Mouse (Mus musculus) MEL (cell line): ENCODE data around the gene Trdmt1.

Experiments used
- BHLHE40 ChIP-seq: IDR thresholded peaks from 2 replicates; pipeline ENCODE4 v1.6.1; 2012; ENCODE audit warnings: low read depth, mild to moderate bottlenecking, inconsistent platforms, low read length, improper control_type of control experiment, borderline replicate concordance
- CHD2 ChIP-seq: IDR thresholded peaks from 2 replicates; pipeline ENCODE4 v1.6.1; 2011; ENCODE audit warnings: low read length, improper control_type of control experiment
- CTCF ChIP-seq, 3 experiments: IDR thresholded peaks in 2 of 3; conservative IDR thresholded peaks in 1 of 3; 2 replicates each; pipeline ENCODE4 v1.5.1; 2011 to 2012; ENCODE audit warnings: low read length in 3 of 3, low read depth in 2 of 3, mild to moderate bottlenecking in 2 of 3, improper control_type of control experiment in 1 of 3, inconsistent platforms in 1 of 3, mixed read lengths in 1 of 3, moderate library complexity in 1 of 3; ENCODE audit not compliant: control insufficient read depth in 1 of 3, insufficient read depth in 1 of 3, poor library complexity in 1 of 3, severe bottlenecking in 1 of 3
- E2F4 ChIP-seq: IDR thresholded peaks from 2 replicates; pipeline ENCODE4 v1.6.1; 2011; ENCODE audit warnings: low read depth, low read length, improper control_type of control experiment, borderline replicate concordance
- EP300 ChIP-seq, 2 experiments: IDR thresholded peaks; 2 replicates each; pipeline ENCODE4 v1.6.1; 2011; ENCODE audit warnings: improper control_type of control experiment in 2 of 2, low read length in 2 of 2, low read depth in 1 of 2, mild to moderate bottlenecking in 1 of 2
- MXI1 ChIP-seq: IDR thresholded peaks from 2 replicates; pipeline ENCODE4 v1.6.1; 2011; ENCODE audit warnings: mild to moderate bottlenecking, low read depth, low read length, improper control_type of control experiment
- NELFE ChIP-seq: IDR thresholded peaks from 2 replicates; pipeline ENCODE4 v1.6.1; 2011; ENCODE audit warnings: low read depth, low read length, improper control_type of control experiment
- POLR2A ChIP-seq, 2 experiments: IDR thresholded peaks; 2 replicates each; pipeline ENCODE4 v1.6.1; 2011 to 2012; ENCODE audit warnings: low read length in 2 of 2, mild to moderate bottlenecking in 2 of 2, control low read depth in 1 of 2, improper control_type of control experiment in 1 of 2, low read depth in 1 of 2, moderate library complexity in 1 of 2; ENCODE audit not compliant: control insufficient read depth in 1 of 2, insufficient read depth in 1 of 2, poor library complexity in 1 of 2
- POLR2AphosphoS2 ChIP-seq: IDR thresholded peaks from 2 replicates; pipeline ENCODE4 v1.6.1; 2011; ENCODE audit warnings: low read length, improper control_type of control experiment
- RCOR1 ChIP-seq: IDR thresholded peaks from 2 replicates; pipeline ENCODE4 v1.6.1; 2012; ENCODE audit warnings: low read depth, mild to moderate bottlenecking, inconsistent platforms, low read length, improper control_type of control experiment
- SMC3 ChIP-seq: IDR thresholded peaks from 2 replicates; pipeline ENCODE4 v1.6.1; 2011; ENCODE audit warnings: low read depth, low read length, improper control_type of control experiment
- TAL1 ChIP-seq: IDR thresholded peaks from 2 replicates; pipeline ENCODE4 v1.6.1; 2012; ENCODE audit warnings: mild to moderate bottlenecking, inconsistent platforms, low read length, moderate library complexity, mixed read lengths
- TCF12 ChIP-seq: IDR thresholded peaks from 2 replicates; pipeline ENCODE4 v1.6.1; 2014; ENCODE audit warnings: low read depth, mild to moderate bottlenecking, inconsistent platforms, low read length, improper control_type of control experiment, moderate library complexity
- USF1 ChIP-seq: IDR thresholded peaks from 2 replicates; pipeline ENCODE4 v1.6.1; 2014; ENCODE audit warnings: low read depth, mild to moderate bottlenecking, inconsistent platforms, low read length, improper control_type of control experiment, moderate library complexity

DNA sequence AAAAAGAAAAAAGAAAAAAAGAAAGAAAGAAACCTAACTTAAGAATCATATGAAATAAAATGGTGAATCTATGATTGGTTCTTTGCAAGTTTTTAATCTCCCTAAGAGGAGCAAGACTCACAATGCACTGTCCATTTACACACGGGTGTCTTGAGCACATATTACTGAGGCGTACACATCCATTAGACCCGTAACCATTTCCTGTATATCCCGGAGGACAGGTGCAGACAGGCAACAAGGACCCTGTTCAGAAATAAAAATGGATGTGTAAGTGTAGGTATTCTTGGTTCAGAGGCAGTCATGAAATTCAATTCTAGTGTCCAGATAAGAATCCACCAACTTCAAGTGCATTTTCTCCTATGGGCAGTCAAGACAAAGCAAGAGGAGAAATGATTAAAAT is 74.8 kb downstream of the Trdmt1 start:
- no peak for TF ChIP-seq TCF12
- TF ChIP-seq CHD2: no peak
- no peak for TF ChIP-seq RCOR1
- TF ChIP-seq TAL1: no peak
- TF ChIP-seq CTCF (IDR thresholded peaks at IDR 0.05 in 2 of 3, conservative IDR thresholded peaks at IDR 0.05 in 1 of 3; ENCODE audit: control insufficient read depth in 1 of 3, insufficient read depth in 1 of 3, low read depth in 2 of 3, low read length in 3 of 3, poor library complexity in 1 of 3, severe bottlenecking in 1 of 3): no peak
- TF ChIP-seq USF1: no peak
- no peak for TF ChIP-seq NELFE
- no peak for TF ChIP-seq SMC3
- no peak for TF ChIP-seq EP300 (IDR thresholded peaks at IDR 0.05; ENCODE audit: low read depth in 1 of 2, low read length in 2 of 2)
- TF ChIP-seq POLR2A (IDR thresholded peaks at IDR 0.05; ENCODE audit: control insufficient read depth in 1 of 2, insufficient read depth in 1 of 2, low read depth in 1 of 2, low read length in 2 of 2, poor library complexity in 1 of 2): no peak
- TF ChIP-seq MXI1: no peak
- TF ChIP-seq POLR2AphosphoS2: no peak
- TF ChIP-seq E2F4: no peak
- no peak for TF ChIP-seq BHLHE40
